Mouse (Mus musculus) brain, embryonic 14.5 days (tissue): ENCODE results near the gene Sdc1. TPM values are rescaled to one million over a fixed set of nuclear protein-coding genes. Genes with fewer than 3 reads are reported as not detected.

Experiments
- DNase-seq: peaks from one replicate; pipeline ENCODE4 v3.0.0-alpha.2; 2011; ENCODE audit warnings: low read depth
- CTCF ChIP-seq: fragments of 200-500 bp; IDR thresholded peaks from 2 replicates; pipeline ENCODE4 v1.5.1; 2012; ENCODE audit warnings: inconsistent platforms, mild to moderate bottlenecking, moderate library complexity, borderline replicate concordance; ENCODE audit not compliant: insufficient read depth, insufficient read length; ENCODE audit errors: extremely low read depth
- POLR2A ChIP-seq: fragments of 200-500 bp; IDR thresholded peaks from 2 replicates; pipeline ENCODE4 v1.6.1; 2012; ENCODE audit warnings: mild to moderate bottlenecking, inconsistent platforms, borderline replicate concordance; ENCODE audit not compliant: poor library complexity, insufficient read depth, insufficient read length, severe bottlenecking; ENCODE audit errors: extremely low read depth
- polyA plus RNA-seq: library from polyadenylated mRNA; depleted of rRNA; stranded (reverse); fragments of >200 nt; gene quantifications from 2 replicates; pipeline ENCODE4 v1.2.3, GENCODE M21; 2012

The Sdc1 gene
- polyA plus RNA-seq, 1 experiment: 34.5 TPM

- TF ChIP-seq CTCF: no peak
- no peak for TF ChIP-seq POLR2A
- DNase-seq: no peak
These were observed 789 bp downstream of the Sdc1 start for GRCm38 (mm10) chr12:8771844-8772380.

GRCm38 (mm10) chr12:8772451-8773143, 1.5 kb downstream of the Sdc1 start:
- peak; percentile 72 for DNase-seq
- TF ChIP-seq POLR2A (peak; percentile 12; the same call in 1 of the 2 replicates), CTCF (0 out of 2 replicates have a peak, but pooled peaks have one; percentile 8)

- TF ChIP-seq POLR2A: no peak
- DNase-seq: peak; percentile 21
These were observed 2.2 kb downstream of the Sdc1 start for GRCm38 (mm10) chr12:8773336-8773735.

GRCm38 (mm10) chr12:8774183-8774582, 3.1 kb downstream of the Sdc1 start:
- no peak for DNase-seq
- TF ChIP-seq POLR2A: no peak
- TF ChIP-seq CTCF: no peak

GRCm38 (mm10) chr12:8776206-8776605, 5.1 kb downstream of the Sdc1 start:
- no peak for TF ChIP-seq CTCF
- TF ChIP-seq POLR2A: no peak
- no peak for DNase-seq

GRCm38 (mm10) chr12:8776741-8777140, 5.6 kb downstream of the Sdc1 start:
- DNase-seq: no peak
- TF ChIP-seq CTCF (no peak), POLR2A (no peak)

- TF ChIP-seq CTCF (no peak), POLR2A (no peak)
- no peak for DNase-seq
These were observed 7.0 kb downstream of the Sdc1 start for GRCm38 (mm10) chr12:8778106-8778505.

GRCm38 (mm10) chr12:8779851-8780250, 8.7 kb downstream of the Sdc1 start:
- DNase-seq: no peak
- TF ChIP-seq POLR2A (no peak), CTCF (no peak)

GRCm38 (mm10) chr12:8781121-8781520, 10.0 kb downstream of the Sdc1 start:
- no peak for DNase-seq
- no peak for TF ChIP-seq POLR2A
- TF ChIP-seq CTCF: no peak

- DNase-seq: no peak
- TF ChIP-seq CTCF (no peak), POLR2A (no peak)
These were observed 10.7 kb downstream of the Sdc1 start for GRCm38 (mm10) chr12:8781681-8782378.

- no peak for DNase-seq
- TF ChIP-seq CTCF: no peak
- TF ChIP-seq POLR2A: no peak
These were observed 11.4 kb downstream of the Sdc1 start for GRCm38 (mm10) chr12:8782565-8782964.
